Mouse (Mus musculus): ENCODE data around the gene Eif4e1b. TPM values are rescaled to one million over a fixed set of nuclear protein-coding genes. Genes with fewer than 3 reads are reported as not detected.
"Not testable (repeated sequence)": the region's sequence is repeated elsewhere in the genome, so short reads cannot be mapped to it uniquely, and the experiment has no call there.

Eif4e1b gene
- polyA plus RNA-seq, 3 experiments from 2014 or later, result not detected

- no peak for ATAC-seq
These were observed 23.5 kb upstream of the Eif4e1b start for GRCm38 (mm10) chr13:54760164-54760795.

GRCm38 (mm10) chr13:54760906-54761305, 22.9 kb upstream of the Eif4e1b start:
- no peak for ATAC-seq

GRCm38 (mm10) chr13:54765281-54766191, 18.3 kb upstream of the Eif4e1b start:
- ATAC-seq, result no peak

GRCm38 (mm10) chr13:54766192-54766768, 17.5 kb upstream of the Eif4e1b start, which contains the start of gene Sncb:
Gene Sncb (minus strand): TSS chr13:54766595.
- ATAC-seq, result peak; percentile 74

- no peak for ATAC-seq
These were observed 16.8 kb upstream of the Eif4e1b start for GRCm38 (mm10) chr13:54767012-54767411.

GRCm38 (mm10) chr13:54780592-54780991, 3.2 kb upstream of the Eif4e1b start:
- no peak for ATAC-seq

GRCm38 (mm10) chr13:54781086-54781485, 2.7 kb upstream of the Eif4e1b start:
- ATAC-seq, result no peak

- no peak for ATAC-seq
These were observed 563 bp upstream of the Eif4e1b start for GRCm38 (mm10) chr13:54783235-54783634.

- ATAC-seq, result not testable (repeated sequence)
These were observed 3.8 kb downstream of the Eif4e1b start for GRCm38 (mm10) chr13:54787591-54787990.

GRCm38 (mm10) chr13:54788740-54789560, 5.2 kb downstream of the Eif4e1b start, which contains the start of gene Tspan17:
Gene Tspan17 (plus strand): TSS chr13:54789377.
- ATAC-seq, result peak; percentile 88

GRCm38 (mm10) chr13:54789561-54790397, 6.0 kb downstream of the Eif4e1b start:
- no peak for ATAC-seq

GRCm38 (mm10) chr13:54792259-54793230, 8.7 kb downstream of the Eif4e1b start:
- ATAC-seq, result no peak

- ATAC-seq, result no peak
These were observed 10.3 kb downstream of the Eif4e1b start for GRCm38 (mm10) chr13:54794002-54794577.

- no peak for ATAC-seq
These were observed 11.0 kb downstream of the Eif4e1b start for GRCm38 (mm10) chr13:54794843-54795242.

- no peak for ATAC-seq
These were observed 13.6 kb downstream of the Eif4e1b start for GRCm38 (mm10) chr13:54797356-54797755.

- no peak for ATAC-seq
These were observed 14.3 kb downstream of the Eif4e1b start for GRCm38 (mm10) chr13:54797861-54798643.

- no peak for ATAC-seq
These were observed 14.9 kb downstream of the Eif4e1b start for GRCm38 (mm10) chr13:54798740-54799139.

- peak; percentile 56 for ATAC-seq
These were observed 15.9 kb downstream of the Eif4e1b start for GRCm38 (mm10) chr13:54799701-54800100.

- ATAC-seq, result no peak
These were observed 16.4 kb downstream of the Eif4e1b start for GRCm38 (mm10) chr13:54800206-54800605.
